Mouse (Mus musculus) layer of hippocampus, adult 11-12 months (tissue): ENCODE results near the gene Ano2.
A peak's percentile ranks its signal among the peaks of the same experiment; 100 is the strongest.

Experiments used
- DNase-seq: peaks from one replicate; pipeline ENCODE4 v3.0.0; 2022; ENCODE audit warnings: low spot score

Ano2 gene

GRCm38 (mm10) chr6:125914446-125914845, 224.2 kb downstream of the Ano2 start:
- DNase-seq, result peak; percentile 15

DNA sequence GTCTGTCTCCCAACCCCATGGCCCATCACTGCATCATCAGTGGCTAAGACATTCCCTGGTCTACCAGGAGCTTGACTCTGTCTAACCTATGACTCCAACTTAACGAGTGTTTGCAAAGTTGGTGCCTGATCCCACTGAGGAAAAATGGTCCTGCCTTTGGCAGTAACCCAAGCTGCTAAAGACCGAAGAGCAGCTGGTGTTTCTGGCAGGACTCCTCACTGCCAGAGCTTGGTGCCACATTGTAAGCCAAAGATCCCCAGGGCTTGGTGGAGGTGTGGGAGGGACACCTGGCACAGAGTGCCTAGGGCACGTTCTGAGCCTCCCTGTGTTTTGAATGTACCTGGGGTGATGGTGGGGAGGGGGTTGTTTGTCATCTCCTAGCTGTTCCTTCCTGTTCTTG, 232.5 kb downstream of the Ano2 start:
- DNase-seq, result peak; percentile 22

DNA sequence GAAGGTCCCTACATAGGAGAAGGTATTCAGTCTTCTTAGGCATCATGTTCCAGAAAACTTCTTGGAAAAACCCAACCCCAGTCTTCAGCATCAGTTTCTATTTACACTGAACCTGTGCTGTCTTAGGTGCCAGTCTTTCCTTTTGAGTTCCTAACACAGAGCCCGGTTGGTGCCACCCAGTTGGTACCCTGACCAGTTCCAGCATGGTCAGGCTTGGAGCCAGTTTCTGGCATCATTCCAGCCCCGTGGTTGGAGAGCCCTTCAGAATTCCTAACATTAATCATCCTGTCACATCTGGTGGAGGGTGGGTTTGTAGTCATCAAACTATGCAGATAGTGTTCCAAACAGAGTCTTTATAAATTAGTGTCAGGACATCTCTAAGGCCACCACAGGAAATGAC, 234.8 kb downstream of the Ano2 start:
- DNase-seq, result no peak

DNA sequence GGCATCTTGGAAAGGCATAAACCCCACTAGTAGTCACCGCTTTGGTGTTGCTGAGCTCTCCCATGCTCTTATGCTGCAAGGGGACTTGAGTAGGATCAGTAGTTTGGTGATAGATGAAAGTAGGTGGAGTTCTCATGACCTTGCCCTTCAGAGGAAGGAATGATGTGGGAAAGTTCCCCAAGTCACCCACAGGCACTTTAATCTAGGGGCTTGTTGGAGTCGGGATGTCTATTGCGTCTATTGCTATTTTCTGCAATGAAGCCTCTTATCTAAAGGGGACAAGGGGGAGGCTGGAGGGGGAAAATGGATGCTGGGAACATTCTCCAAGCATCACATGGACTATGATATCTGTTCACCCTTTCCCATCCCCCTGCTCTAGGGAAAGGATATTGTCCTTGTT, 235.6 kb downstream of the Ano2 start:
- no peak for DNase-seq

GRCm38 (mm10) chr6:125931926-125932325, 241.7 kb downstream of the Ano2 start:
- no peak for DNase-seq

DNA sequence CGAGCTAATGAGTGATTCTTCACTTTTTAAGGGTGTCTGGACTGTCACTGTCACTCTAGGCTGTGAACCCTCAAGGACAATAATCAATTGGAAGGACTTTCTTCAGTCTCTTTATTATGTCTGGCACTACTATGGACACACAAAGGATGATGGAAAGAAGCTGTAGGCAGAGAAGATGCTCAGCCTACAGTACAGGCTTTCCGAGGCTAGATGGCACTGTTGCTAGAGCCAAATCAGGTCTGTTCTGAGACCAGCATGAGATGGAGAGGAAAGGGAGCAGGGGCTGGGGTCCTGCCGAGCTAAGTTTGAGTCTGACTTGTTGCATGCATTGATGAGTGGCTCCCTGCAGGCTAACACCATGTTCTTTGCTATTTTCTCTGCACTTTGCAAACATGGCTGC, 264.7 kb downstream of the Ano2 start:
- peak; percentile 49 for DNase-seq

DNA sequence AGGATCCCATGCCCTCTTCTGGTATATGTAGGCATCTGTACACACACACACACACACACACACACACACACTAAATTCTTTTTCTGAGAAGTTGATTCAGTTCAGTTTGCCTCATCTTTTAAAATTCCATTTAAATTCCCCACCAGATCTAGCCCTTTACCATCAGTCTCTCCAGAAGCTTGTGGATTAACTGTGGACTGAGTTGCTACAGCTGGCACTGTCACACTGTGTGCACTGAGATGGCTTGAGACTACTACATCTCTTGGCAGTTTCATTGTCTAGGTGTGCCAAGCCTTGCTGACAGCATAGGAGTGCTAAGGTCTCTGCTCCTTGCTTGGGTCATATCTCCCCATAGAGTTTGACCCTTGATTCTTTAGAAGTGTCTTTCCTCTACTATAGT, 283.3 kb downstream of the Ano2 start:
- no peak for DNase-seq

DNA sequence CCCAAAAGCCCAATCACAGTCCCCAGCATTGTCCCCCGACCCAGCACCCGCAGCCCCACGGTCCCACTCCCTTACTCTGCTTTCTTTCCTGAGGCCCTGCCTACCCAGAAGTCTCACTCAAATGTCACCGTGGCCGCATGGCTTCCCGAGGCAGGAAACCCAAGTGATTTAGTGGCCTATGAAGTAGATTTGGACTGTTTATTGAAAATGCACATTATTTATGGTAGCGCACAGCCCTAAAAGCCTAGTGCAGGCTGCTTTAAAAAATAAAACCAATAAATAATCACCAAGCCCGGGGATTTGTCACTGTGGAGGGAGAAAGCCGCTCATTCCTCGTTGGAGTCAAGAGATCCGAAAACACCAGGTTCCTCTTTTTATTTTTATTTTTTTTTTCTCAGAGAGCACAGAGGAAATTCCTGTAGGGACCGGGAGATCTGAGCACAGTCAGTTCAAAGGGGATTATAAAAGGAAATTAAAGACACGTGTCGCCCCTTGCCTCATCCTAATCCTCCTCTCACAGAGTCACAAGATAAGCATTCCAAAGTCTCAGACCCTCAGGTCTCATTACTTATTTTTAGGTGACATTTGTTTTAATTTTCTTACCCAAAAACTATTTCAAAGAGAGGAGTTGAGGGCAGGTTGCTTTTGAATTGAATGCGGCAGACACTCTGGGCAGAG, 285.7 kb downstream of the Ano2 start:
- no peak for DNase-seq

DNA sequence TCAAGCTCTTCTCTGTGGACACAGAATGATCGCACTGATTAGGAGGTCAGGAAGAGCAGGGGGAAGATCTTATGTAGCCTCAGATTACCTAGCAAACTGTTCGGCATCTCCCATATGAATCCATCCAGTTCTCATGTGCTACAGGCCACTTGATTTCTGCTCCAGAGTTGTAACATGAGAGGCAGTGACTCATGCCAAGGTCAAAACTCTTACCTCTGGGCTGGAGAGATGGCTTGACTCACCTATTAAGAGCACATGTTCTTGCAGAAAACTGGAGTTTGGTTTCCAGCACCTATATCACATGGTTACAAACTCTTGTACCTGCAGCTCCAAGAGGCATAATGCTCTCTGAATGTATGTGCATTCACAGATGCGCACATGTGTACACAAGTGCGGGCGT, 289.4 kb downstream of the Ano2 start:
- no peak for DNase-seq

- DNase-seq, result no peak
Measured at GRCm38 (mm10) chr6:125984050-125984449, 293.8 kb downstream of the Ano2 start.

- DNase-seq, result no peak
Measured at GRCm38 (mm10) chr6:125992731-125993130, 302.5 kb downstream of the Ano2 start.

- DNase-seq, result no peak
Measured at GRCm38 (mm10) chr6:126001797-126002196, 311.6 kb downstream of the Ano2 start.

DNA sequence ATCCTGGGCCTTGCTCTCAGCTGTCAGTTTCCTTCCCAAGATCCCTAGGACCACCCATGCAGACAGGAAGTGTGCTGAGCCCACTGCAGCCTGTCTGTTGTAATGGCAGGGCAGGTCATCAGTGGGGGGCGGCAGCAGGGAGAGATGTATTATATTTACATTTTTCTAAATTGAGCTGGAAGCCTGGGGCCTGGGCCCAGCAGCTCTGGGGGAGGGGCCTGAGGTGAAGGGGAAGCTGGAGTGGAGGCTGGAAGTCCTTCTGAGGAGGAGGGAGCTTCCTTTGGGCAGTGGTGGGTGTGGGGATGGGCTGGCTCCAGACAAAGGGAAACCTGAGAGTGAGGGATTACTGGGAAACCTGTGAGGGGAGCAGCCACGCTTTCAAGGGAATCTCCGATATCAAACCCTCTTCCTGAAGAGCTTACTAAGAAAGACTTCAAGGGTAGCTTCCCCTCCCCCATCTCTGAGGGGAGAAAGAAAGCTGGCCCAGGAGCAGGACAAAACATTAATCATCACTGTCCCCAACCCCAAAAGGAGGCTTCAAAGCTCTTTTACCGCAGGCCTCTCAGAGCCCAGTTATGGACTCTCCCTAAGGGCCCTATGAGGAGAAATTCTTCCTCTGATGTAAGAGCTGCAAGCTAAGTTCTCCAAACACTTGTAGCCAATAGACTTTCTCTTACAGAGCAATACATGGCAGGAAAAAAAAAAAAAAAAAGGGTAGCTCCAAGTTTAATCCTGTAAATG, 313.0 kb downstream of the Ano2 start:
- no peak for DNase-seq

- DNase-seq, result no peak
Measured at GRCm38 (mm10) chr6:126006647-126007046, 316.4 kb downstream of the Ano2 start.

DNA sequence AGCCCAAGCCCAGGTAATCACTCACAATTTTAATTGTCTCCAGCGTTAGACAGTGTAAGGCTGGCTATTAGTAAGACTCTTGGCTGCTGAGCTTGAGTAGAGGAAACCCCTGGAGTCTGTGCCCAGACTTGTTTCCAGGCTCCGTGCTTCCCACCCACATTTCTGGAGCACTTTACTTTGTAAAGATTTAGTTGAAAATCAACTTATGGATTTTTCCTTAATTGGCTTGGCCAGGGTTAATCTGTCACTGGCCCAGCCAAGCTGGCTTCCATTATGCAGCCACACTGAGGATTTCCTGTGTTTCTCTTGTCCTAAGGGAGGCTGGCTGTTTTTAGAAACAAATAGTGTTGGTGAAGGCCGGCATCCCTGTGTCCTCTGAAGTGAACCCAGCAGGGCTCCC, 318.9 kb downstream of the Ano2 start:
- DNase-seq, result no peak

DNA sequence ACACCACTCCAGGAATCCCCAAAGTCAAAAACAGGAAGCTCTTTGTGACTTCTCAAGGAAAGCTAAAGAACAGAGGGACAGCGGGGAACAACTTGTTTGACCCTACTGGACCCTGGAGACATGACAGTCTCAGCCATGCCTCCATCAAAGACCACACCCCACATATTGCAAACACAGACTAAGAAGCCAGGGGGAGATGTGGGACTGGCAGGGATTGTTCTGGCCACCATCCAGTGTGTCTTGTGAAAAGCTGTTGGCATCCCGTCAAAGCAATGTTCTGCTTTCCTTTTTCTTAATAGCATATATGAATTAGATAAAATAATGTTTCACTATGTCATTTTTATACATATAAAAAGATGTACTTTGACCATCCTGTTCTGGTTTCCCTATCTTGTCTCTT, 326.8 kb downstream of the Ano2 start:
- DNase-seq, result no peak

DNA sequence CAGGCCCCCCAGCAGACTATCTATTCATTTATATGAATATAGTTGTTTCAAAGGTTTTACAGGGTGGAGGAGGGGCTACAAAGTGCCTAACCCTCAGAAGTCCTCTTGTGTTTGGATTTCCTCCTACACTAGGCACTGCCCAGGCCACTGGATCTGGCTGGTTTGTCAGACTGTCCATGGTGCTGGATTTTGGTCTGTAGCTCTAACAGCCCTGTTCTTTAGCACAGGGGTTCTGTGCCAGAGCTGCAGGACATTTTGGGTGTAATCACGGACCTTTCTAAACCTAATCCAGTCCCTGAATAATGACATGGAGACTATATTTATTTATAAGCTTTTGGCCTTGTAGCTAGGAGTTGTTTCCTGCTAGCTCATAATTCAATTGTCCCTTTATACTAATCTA, 328.2 kb downstream of the Ano2 start:
- DNase-seq, result no peak

- no peak for DNase-seq
Measured at GRCm38 (mm10) chr6:126033693-126034402, 343.6 kb downstream of the Ano2 start.

DNA sequence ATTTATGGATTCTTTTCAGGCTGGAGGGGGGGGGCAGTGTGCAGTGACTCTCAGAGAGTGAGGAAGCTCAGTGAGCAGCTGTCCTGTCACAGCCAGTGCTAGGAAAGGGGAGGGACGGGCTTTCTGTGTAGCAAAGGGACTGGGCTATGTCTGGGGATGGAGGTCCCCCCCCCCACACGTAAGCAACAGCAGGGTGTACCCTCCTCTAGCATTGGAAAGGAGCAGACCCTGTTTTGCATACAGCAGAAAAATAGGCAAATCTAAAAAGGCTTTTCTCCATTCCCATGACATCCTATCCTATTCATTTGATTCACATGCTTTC, 344.1 kb downstream of the Ano2 start:
- DNase-seq, result no peak

DNA sequence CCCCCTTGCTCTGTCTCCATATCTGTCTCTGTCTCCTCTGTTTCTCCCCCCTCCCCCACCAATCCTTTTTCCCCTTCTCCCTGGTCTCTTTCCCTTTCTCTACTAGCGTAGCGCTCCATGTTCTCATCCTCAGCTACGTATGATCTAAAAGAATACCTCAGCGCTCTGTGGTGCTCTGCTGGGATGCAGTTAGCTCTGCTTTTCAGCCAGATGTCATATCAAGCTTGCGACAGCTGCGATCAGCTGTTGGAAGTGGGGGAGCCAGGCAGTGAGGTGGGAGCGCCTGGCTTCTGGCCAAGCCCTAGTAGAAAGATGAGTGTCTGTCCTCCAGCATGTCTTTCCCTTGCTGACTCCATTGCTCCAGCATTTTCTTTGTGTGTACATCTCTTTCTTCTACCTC, 344.5 kb downstream of the Ano2 start:
- no peak for DNase-seq

DNA sequence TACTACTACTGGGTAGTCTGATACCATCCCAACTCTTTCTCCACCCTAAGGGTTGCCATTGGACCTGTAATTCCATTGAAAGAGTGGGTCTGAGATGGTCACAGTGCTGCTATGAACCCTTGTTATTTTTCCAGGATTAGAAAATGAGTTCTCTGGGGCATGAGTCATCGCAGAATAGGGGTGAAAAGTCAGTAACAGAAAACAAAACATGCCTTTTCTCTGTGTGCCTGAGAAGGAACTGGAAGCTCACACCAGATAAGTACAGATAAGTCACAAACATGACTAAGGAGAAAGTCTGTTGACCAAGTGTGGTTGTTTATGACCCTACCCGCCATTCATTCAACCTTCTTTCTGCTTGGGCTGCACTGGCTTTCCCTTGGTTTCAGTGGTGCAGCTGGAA, 345.4 kb downstream of the Ano2 start:
- DNase-seq, result no peak

DNA sequence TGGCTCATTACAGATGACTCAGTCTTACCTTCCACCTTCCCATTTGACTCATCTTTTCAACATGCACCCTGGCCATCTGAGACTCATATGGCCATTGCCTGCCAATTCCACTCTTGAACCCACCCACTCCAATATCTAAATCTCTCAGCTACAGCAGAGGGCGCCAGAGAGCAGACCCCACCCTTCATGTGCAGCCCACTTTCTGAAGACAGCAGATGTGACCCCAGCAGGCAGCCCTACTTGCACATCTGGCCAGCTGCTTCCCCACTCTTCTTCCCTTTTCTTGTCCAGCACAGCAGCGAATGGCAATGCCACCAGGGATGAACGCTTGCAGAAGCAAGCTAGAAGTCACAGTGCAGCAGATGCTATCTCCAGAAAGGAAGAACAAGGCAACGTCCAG, 355.7 kb downstream of the Ano2 start:
- DNase-seq, result no peak

DNA sequence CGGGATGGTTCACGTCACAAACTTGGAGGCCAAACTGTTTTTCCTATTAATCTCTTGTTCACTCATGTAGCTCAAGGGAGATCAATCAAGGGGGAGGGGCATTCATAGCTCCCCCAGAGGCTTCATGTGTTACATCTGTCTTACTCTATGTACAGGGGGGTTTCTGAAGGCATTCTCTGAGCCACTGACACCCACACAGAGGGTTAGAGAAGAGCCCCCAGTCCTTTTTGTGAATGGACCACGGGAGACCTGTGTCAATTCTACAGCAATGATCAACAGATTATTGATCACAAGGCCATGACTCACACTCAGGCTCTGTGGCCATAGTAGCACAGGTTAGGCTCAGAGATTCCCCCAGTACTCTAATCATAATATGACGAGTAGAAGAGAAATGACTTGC, 358.0 kb downstream of the Ano2 start:
- no peak for DNase-seq

DNA sequence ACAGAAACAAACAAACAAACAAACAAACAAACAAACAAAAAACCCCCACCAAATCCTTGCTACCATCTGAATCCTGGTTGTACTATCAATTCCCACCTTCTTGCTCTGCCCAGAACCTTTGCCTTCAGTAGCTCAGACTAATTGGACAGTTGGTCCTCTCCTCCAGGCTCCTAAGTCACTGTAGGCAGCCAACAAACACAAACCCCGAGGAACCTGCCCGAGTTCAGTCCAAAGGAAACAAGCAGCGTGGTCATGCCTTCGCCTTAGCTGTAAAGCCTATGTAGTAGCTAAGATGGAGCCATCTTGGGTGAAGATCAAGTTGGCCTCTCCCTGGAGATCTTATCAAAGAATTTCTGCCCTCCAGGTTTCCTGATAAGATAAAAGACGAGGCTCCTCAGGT, 362.9 kb downstream of the Ano2 start:
- DNase-seq, result no peak
